Mouse (Mus musculus) T-helper 2 cell (primary cell): ENCODE measurements at regions not wholly inside any gene's neighbourhood (a gene's known extent, or its start where the extent isn't known, plus 50 kb on each side); places are given as distances from the start of the nearest gene placed in this dataset.

Source experiments
- in situ Hi-C: fragments of 300-600 bp; cut with MboI, MseI; formaldehyde crosslinking; loops from one replicate; pipeline ENCODE4 v1.15.1; 2025; ENCODE audit warnings: high pct_unique_total_duplicates

GRCm38 (mm10) chr9:47387221-47387620 lies 142.8 kb upstream of the Cadm1 start:
- in situ Hi-C loops = loop anchor here (10.0 kb wide), 1 partner anchor 1018 kb away; no protein-coding TSS in a partner anchor

GRCm38 (mm10) chr9:47387716-47388300 lies 142.2 kb upstream of the Cadm1 start:
- in situ Hi-C loops = loop anchor here (10.0 kb wide), 1 partner anchor 1017 kb away; no protein-coding TSS in a partner anchor

- in situ Hi-C loops = loop anchor here (10.0 kb wide), 1 partner anchor 1015 kb away; no protein-coding TSS in a partner anchor
These were observed 140.1 kb upstream of the Cadm1 start for GRCm38 (mm10) chr9:47389901-47390300.

- in situ Hi-C loops = no loop called here
These were observed 138.3 kb upstream of the Cadm1 start for GRCm38 (mm10) chr9:47391669-47392068.

- in situ Hi-C loops = no loop called here
These were observed 130.4 kb upstream of the Cadm1 start for GRCm38 (mm10) chr9:47399598-47399997.

GRCm38 (mm10) chr9:47400117-47400823 lies 129.7 kb upstream of the Cadm1 start:
- in situ Hi-C loops = no loop called here

GRCm38 (mm10) chr9:47401511-47401910 lies 128.5 kb upstream of the Cadm1 start:
- in situ Hi-C loops = no loop called here

GRCm38 (mm10) chr9:47403317-47403716 lies 126.7 kb upstream of the Cadm1 start:
- in situ Hi-C loops = no loop called here

GRCm38 (mm10) chr9:47404821-47405220 lies 125.2 kb upstream of the Cadm1 start:
- in situ Hi-C loops = no loop called here

- in situ Hi-C loops = no loop called here
These were observed 124.4 kb upstream of the Cadm1 start for GRCm38 (mm10) chr9:47405547-47405946.

GRCm38 (mm10) chr9:47407007-47407670 lies 122.8 kb upstream of the Cadm1 start:
- in situ Hi-C loops = no loop called here

GRCm38 (mm10) chr9:47408061-47408460 lies 121.9 kb upstream of the Cadm1 start:
- in situ Hi-C loops = no loop called here

- in situ Hi-C loops = no loop called here
These were observed 120.4 kb upstream of the Cadm1 start for GRCm38 (mm10) chr9:47409579-47409978.

GRCm38 (mm10) chr9:47412786-47413185 lies 117.2 kb upstream of the Cadm1 start:
- in situ Hi-C loops = no loop called here

GRCm38 (mm10) chr9:47414350-47414988 lies 115.5 kb upstream of the Cadm1 start:
- in situ Hi-C loops = no loop called here

GRCm38 (mm10) chr9:47422151-47422599 lies 107.8 kb upstream of the Cadm1 start:
- in situ Hi-C loops = no loop called here

- in situ Hi-C loops = no loop called here
These were observed 107.1 kb upstream of the Cadm1 start for GRCm38 (mm10) chr9:47422741-47423461.

GRCm38 (mm10) chr9:47423462-47423832 lies 106.5 kb upstream of the Cadm1 start:
- in situ Hi-C loops = no loop called here

- in situ Hi-C loops = no loop called here
These were observed 105.8 kb upstream of the Cadm1 start for GRCm38 (mm10) chr9:47424191-47424590.

GRCm38 (mm10) chr9:47426712-47427111 lies 103.3 kb upstream of the Cadm1 start:
- in situ Hi-C loops = no loop called here

- in situ Hi-C loops = no loop called here
These were observed 101.1 kb upstream of the Cadm1 start for GRCm38 (mm10) chr9:47428710-47429341.
